Comparison of ENCODE assay signal across 20 mouse cellular contexts in genomic region chrX:16837293-16837692, GRCm38 (mm10). TPM values are rescaled to one million over a fixed set of nuclear protein-coding genes. Genes with fewer than 3 reads are reported as not detected.
"Had no signal": no experiment of that assay in that cellular context is flagged by ENCODE, and none has a peak within 500 bp of the region (broad histone marks: within the 10 kb centered on the region; RNA-seq: fewer than 3 reads in every experiment).

No protein-coding gene starts in this region.

- DNase-seq: liver, postnatal 0 days; lung, adult 2 months; lung, postnatal 14 days; lung, postnatal 36 days; right cerebral cortex, postnatal 14 days; thymus, adult 2 months; thymus, postnatal 14 days; thymus, postnatal 36 days had no signal

- H3K4me3 ChIP-seq: lung, embryonic 15.5 days; megakaryocyte, embryonic 14.5 days; midbrain, embryonic 13.5 days; midbrain, embryonic 15.5 days; neural tube, embryonic 12.5 days; stomach, embryonic 15.5 days had no signal

- H3K9ac ChIP-seq: liver, postnatal 0 days; lung, embryonic 15.5 days; midbrain, embryonic 13.5 days; midbrain, embryonic 15.5 days; neural tube, embryonic 12.5 days; stomach, embryonic 15.5 days had no signal

- H3K4me2 ChIP-seq: lung, embryonic 15.5 days; midbrain, embryonic 11.5 days; midbrain, embryonic 13.5 days; midbrain, embryonic 15.5 days; neural tube, embryonic 12.5 days; stomach, embryonic 15.5 days had no signal

- H3K9me3 ChIP-seq: lung, embryonic 15.5 days; megakaryocyte, embryonic 14.5 days; midbrain, embryonic 13.5 days; midbrain, embryonic 15.5 days; neural tube, embryonic 12.5 days; stomach, embryonic 15.5 days had no signal

- H3K27me3 ChIP-seq: lung, embryonic 15.5 days; megakaryocyte, embryonic 14.5 days; midbrain, embryonic 13.5 days; midbrain, embryonic 15.5 days; neural tube, embryonic 12.5 days; stomach, embryonic 15.5 days had no signal

- H3K27ac ChIP-seq: lung, embryonic 15.5 days; macrophage; midbrain, embryonic 13.5 days; midbrain, embryonic 15.5 days; neural tube, embryonic 12.5 days; stomach, embryonic 15.5 days; stomach, postnatal 0 days had no signal

- H3K4me1 ChIP-seq: lung, embryonic 15.5 days; megakaryocyte, embryonic 14.5 days; midbrain, embryonic 13.5 days; midbrain, embryonic 15.5 days; neural tube, embryonic 12.5 days; stomach, embryonic 15.5 days had no signal

- ATAC-seq: lung, postnatal 0 days; midbrain, embryonic 13.5 days; midbrain, embryonic 15.5 days had no signal

- H3K36me3 ChIP-seq: lung, embryonic 15.5 days; midbrain, embryonic 13.5 days; midbrain, embryonic 15.5 days; neural tube, embryonic 12.5 days; stomach, embryonic 15.5 days had no signal

RNA-seq across cellular contexts. Expression of gene Maob, which starts 20.1 kb away (rescaled TPM):
- total RNA-seq: megakaryocyte progenitor cell, adult 5-6 weeks; neutrophil, adult 5-6 weeks had no signal
